Mouse (Mus musculus) liver, adult 2 months (tissue): ENCODE data around the gene Opn3.
A peak's percentile ranks its signal among the peaks of the same experiment; 100 is the strongest.

Experiments used
- CTCF ChIP-seq: fragments of 200-500 bp; IDR thresholded peaks from 2 replicates; pipeline ENCODE4 v1.5.1; 2011; ENCODE audit warnings: low read depth, low read length, control low read depth
- POLR2A ChIP-seq: fragments of 200-500 bp; IDR thresholded peaks from 2 replicates; pipeline ENCODE4 v1.6.1; 2011; ENCODE audit warnings: low read length, control low read depth; ENCODE audit not compliant: insufficient read depth; ENCODE audit errors: extremely low read depth

GRCm38 (mm10) chr1:175692246-175692996 lies at the start of gene Opn3, which contains the start of gene Chml:
- TF ChIP-seq POLR2A (peak; percentile 78; the same call in 1 of the 2 replicates), CTCF (no peak)
